ENCODE assay signal across 8 mouse cellular contexts in the genomic region with DNA sequence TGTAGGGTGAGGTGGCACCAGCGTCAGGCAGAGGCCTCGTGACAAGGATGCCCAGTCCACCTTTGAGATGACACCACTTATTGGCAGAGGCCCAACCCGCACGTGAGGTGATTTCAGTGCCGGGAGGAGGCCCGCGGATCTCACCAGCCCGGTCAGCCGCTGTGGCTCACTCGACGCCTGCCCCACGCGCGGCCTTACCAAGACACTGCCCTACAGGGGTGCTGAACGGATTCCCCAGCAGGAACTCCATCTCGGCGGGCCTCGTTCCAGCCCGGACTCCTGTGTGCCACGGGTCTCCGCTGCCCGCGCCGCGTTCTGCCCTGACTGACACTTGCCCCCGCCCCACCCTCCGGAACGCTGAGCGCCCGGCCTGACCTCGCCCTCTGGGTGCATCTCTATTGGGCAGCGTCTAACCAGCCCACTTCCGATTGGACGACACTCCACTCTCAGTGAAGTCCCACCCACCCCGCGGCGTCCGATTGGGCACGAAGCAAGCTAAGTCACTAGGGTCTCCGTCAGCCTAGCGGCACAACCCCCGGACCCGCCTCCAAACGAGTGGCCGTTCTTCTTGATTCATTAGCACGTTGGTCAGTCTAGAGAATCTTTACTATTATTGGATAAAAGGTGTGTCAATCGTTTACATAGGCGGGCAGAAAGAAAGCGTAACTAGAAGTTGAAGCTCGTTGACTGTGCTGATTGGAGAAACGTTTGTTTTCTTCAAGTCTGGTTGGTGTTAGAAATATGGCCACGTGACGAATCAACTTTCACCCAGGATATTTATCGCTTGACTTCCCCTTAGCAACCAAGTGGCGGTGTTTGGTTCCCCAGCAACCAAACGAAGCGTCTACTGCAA. TPM values are rescaled to one million over a fixed set of nuclear protein-coding genes. Genes with fewer than 3 reads are reported as not detected.
DNase-seq lines count a peak whose midpoint lies in the region; ATAC-seq and TF ChIP-seq lines count a peak whose summit lies in the region.

A gene (minus strand): TSS at position 347 of the 853 bp plus-strand sequence.
A gene (plus strand): TSS at position 771 of the 853 bp plus-strand sequence.

- TF ChIP-seq CTCF in G1E (IDR thresholded peaks at IDR 0.05; ENCODE audit: low read depth, low read length): no peak
- TF ChIP-seq CTCF in layer of hippocampus, adult 2 months (conservative IDR thresholded peaks at IDR 0.05): no peak
- TF ChIP-seq CTCF in lung, embryonic 14.5 days (IDR thresholded peaks at IDR 0.05; ENCODE audit: low read depth): no peak
- no peak for TF ChIP-seq CTCF in olfactory bulb, adult 2 months (IDR thresholded peaks at IDR 0.05; ENCODE audit: insufficient read depth, low read depth, low read length)
- TF ChIP-seq CTCF in thymus, adult 2 months (IDR thresholded peaks at IDR 0.05; ENCODE audit: borderline replicate concordance, control insufficient read depth, extremely low read depth, insufficient read depth, low read length, poor library complexity): 0 out of 2 replicates have a peak, but pooled peaks have one; percentile 50

- peak; percentile 63; the same call in 1 of the 2 replicates for TF ChIP-seq POLR2A in olfactory bulb, adult 2 months (IDR thresholded peaks at IDR 0.05; ENCODE audit: insufficient read depth, low read depth, low read length)
- peak; percentile 40; the same call in 1 of the 2 replicates for TF ChIP-seq POLR2A in thymus, adult 2 months (IDR thresholded peaks at IDR 0.05; ENCODE audit: control insufficient read depth, extremely low read depth, insufficient read depth, low read length, poor library complexity)

- ATAC-seq in G1E (ENCODE audit: extremely low read depth, insufficient number of reproducible peaks, low FRiP score, poor library complexity, severe bottlenecking): peak; percentile 98
- ATAC-seq in forebrain, embryonic 16.5 days: peak; percentile 100
- peak; percentile 100 for ATAC-seq in lung, embryonic 14.5 days (ENCODE audit: insufficient read depth)

- peak within 1 kb of the TSS; percentile 91 for H3K4me3 ChIP-seq in G1E (ENCODE audit: low read depth, low read length)
- H3K4me3 ChIP-seq in forebrain, embryonic 16.5 days (replicated peaks; ENCODE audit: low read length): peak within 1 kb of the TSS; percentile 85
- peak within 1 kb of the TSS; percentile 78 for H3K4me3 ChIP-seq in layer of hippocampus, adult 2 months
- peak within 1 kb of the TSS; percentile 64 for H3K4me3 ChIP-seq in lung, embryonic 14.5 days (ENCODE audit: low read depth, low read length)
- H3K4me3 ChIP-seq in olfactory bulb, adult 2 months (ENCODE audit: insufficient read depth, low read depth, low read length): peak within 1 kb of the TSS; percentile 84
- H3K4me3 ChIP-seq in thymus, adult 2 months (ENCODE audit: control insufficient read depth, insufficient read depth, low read length): peak within 1 kb of the TSS; percentile 63

- DNase-seq in G1E (ENCODE audit: low spot score): peak; percentile 97
- peak; percentile 97 to 100 for DNase-seq in cerebellum, adult 18-20 months
- peak; percentile 93 to 95 for DNase-seq in heart, postnatal 36 days
- peak; percentile 98 to 100 for DNase-seq in layer of hippocampus, adult 2 months (ENCODE audit: low spot score in 2 of 2)
- peak; percentile 100 for DNase-seq in lung, embryonic 14.5 days
- DNase-seq in thymus, adult 2 months: peak; percentile 98

- peaks cover 2% of the 10 kb centered on the region; the same call in 1 of the 2 replicates for H3K27me3 ChIP-seq in G1E (ENCODE audit: insufficient read depth, low read length)
- H3K27me3 ChIP-seq in forebrain, embryonic 16.5 days (replicated peaks; ENCODE audit: control insufficient read depth, insufficient read depth, low read length): no peaks in the 10 kb centered on the region
- no peaks in the 10 kb centered on the region for H3K27me3 ChIP-seq in lung, embryonic 14.5 days (ENCODE audit: insufficient read depth, low read length)
- no peaks in the 10 kb centered on the region for H3K27me3 ChIP-seq in thymus, adult 2 months (ENCODE audit: control insufficient read depth, insufficient read depth, low read length)

- H3K9ac ChIP-seq in forebrain, embryonic 16.5 days (replicated peaks; ENCODE audit: low read depth, low read length): peak within 1 kb of the TSS; percentile 71
- peak within 1 kb of the TSS; percentile 68 for H3K9ac ChIP-seq in lung, embryonic 14.5 days

- H3K36me3 ChIP-seq in G1E (replicated peaks): peaks cover 4% of the 10 kb centered on the region
- H3K36me3 ChIP-seq in forebrain, embryonic 16.5 days (ENCODE audit: control insufficient read depth, insufficient read depth): no peaks in the 10 kb centered on the region
- H3K36me3 ChIP-seq in lung, embryonic 14.5 days (ENCODE audit: insufficient read depth): no peaks in the 10 kb centered on the region
- H3K36me3 ChIP-seq in thymus, adult 2 months (ENCODE audit: control insufficient read depth, insufficient read depth, low read length): no peaks in the 10 kb centered on the region

- peak within 1 kb of the TSS; percentile 59 for H3K27ac ChIP-seq in forebrain, embryonic 16.5 days (ENCODE audit: low read length)
- H3K27ac ChIP-seq in layer of hippocampus, adult 2 months: peak within 1 kb of the TSS; percentile 91
- peak within 1 kb of the TSS; percentile 51; the same call in 1 of the 2 replicates for H3K27ac ChIP-seq in lung, embryonic 14.5 days (ENCODE audit: low read depth)
- H3K27ac ChIP-seq in olfactory bulb, adult 2 months (ENCODE audit: insufficient read depth, low read depth, low read length): peak within 1 kb of the TSS; percentile 80
- H3K27ac ChIP-seq in thymus, adult 2 months (ENCODE audit: control insufficient read depth, insufficient read depth, low read length): peak within 1 kb of the TSS; percentile 1; the same call in 1 of the 2 replicates

- peak within 1 kb of the TSS; percentile 62 for H3K4me2 ChIP-seq in forebrain, embryonic 16.5 days (ENCODE audit: low read length)
- H3K4me2 ChIP-seq in lung, embryonic 14.5 days: peak within 1 kb of the TSS; percentile 76

- WGBS in forebrain, embryonic 16.5 days: under 1% methylated on average over 57 of the region's 57 CpGs
- under 1% methylated on average over 54 of the region's 57 CpGs for WGBS in lung, embryonic 14.5 days
- under 1% methylated on average over 57 of the region's 57 CpGs for WGBS in olfactory bulb, adult 2 months
- under 1% methylated on average over 57 of the region's 57 CpGs for WGBS in thymus, adult 2 months

- intact Hi-C loops in heart, postnatal 36 days (cut with DNase I): loop anchor here (2.0 to 5.0 kb wide), 4 partner anchors 35 to 245 kb away; a partner anchor contains a TSS

- no peaks in the 10 kb centered on the region for H3K9me3 ChIP-seq in G1E (replicated peaks)
- H3K9me3 ChIP-seq in forebrain, embryonic 16.5 days (ENCODE audit: control insufficient read depth, low read length): no peaks in the 10 kb centered on the region
- H3K9me3 ChIP-seq in lung, embryonic 14.5 days (ENCODE audit: low read depth, low read length): no peaks in the 10 kb centered on the region

- peaks cover 32% of the 10 kb centered on the region for H3K4me1 ChIP-seq in G1E (ENCODE audit: insufficient read depth, low read depth, low read length)
- peaks cover 16% of the 10 kb centered on the region for H3K4me1 ChIP-seq in forebrain, embryonic 16.5 days (replicated peaks; ENCODE audit: control insufficient read depth, insufficient read depth, low read length)
- H3K4me1 ChIP-seq in lung, embryonic 14.5 days (ENCODE audit: insufficient read depth): peaks cover 8% of the 10 kb centered on the region
- H3K4me1 ChIP-seq in olfactory bulb, adult 2 months (ENCODE audit: control insufficient read depth, insufficient read depth, low read length): peaks cover 5% of the 10 kb centered on the region
- peaks cover 7% of the 10 kb centered on the region for H3K4me1 ChIP-seq in thymus, adult 2 months (replicated peaks; ENCODE audit: control insufficient read depth, insufficient read depth, low read length)

RNA-seq across cellular contexts. Expression of the first gene that starts in this region (rescaled TPM):
- total RNA-seq in G1E (2014; fragmentation: Nextera tagmentation): 20.4 and 24.8 TPM in 2 replicates
- total RNA-seq in G1E (2017): 7.8 and 8.1 TPM in 2 replicates
- polyA plus RNA-seq in G1E (2012): 19.0 and 20.9 TPM in 2 replicates
- polyA plus RNA-seq in forebrain, embryonic 16.5 days (2015; fragmentation: Nextera tagmentation; extraction: Ambion mirVana): 56.5 and 62.0 TPM in 2 replicates
- total RNA-seq in heart, postnatal 36 days (2021): 100 to 1,000 TPM; 101 to 113 TPM
- total RNA-seq in layer of hippocampus, adult 2 months (2021): 100 to 1,000 TPM; 180 to 189 TPM
- 19.8 and 20.6 TPM in 2 replicates for polyA plus RNA-seq in lung, embryonic 14.5 days (2014; fragmentation: Nextera tagmentation; extraction: Ambion mirVana)
- 119 TPM in 1 of 2 replicates, not detected in the other for polyA plus RNA-seq in olfactory bulb, adult 2 months (2012; ENCODE audit: insufficient read depth, insufficient read length, low replicate concordance, missing spikeins)
- 85.1 and 99.5 TPM in 2 replicates for polyA plus RNA-seq in thymus, adult 2 months (2012; rRNA removed)

RNA-seq across cellular contexts. Expression of the second gene that starts in this region (rescaled TPM):
- total RNA-seq in G1E (2014; fragmentation: Nextera tagmentation) (1.1 TPM in 1 of 2 replicates, not detected in the other), G1E (2017) (0.99 and 1.4 TPM in 2 replicates)
- 0.07 TPM in 2 replicates for polyA plus RNA-seq in G1E (2012)
- 4.6 and 4.7 TPM in 2 replicates for polyA plus RNA-seq in forebrain, embryonic 16.5 days (2015; fragmentation: Nextera tagmentation; extraction: Ambion mirVana)
- total RNA-seq in heart, postnatal 36 days (2021): 1 to 10 TPM; 2.4 to 2.5 TPM
- total RNA-seq in layer of hippocampus, adult 2 months (2021): 1 to 10 TPM; 6.4 to 8.0 TPM
- polyA plus RNA-seq in lung, embryonic 14.5 days (2014; fragmentation: Nextera tagmentation; extraction: Ambion mirVana): 2.8 and 3.4 TPM in 2 replicates
- polyA plus RNA-seq in olfactory bulb, adult 2 months (2012; ENCODE audit: insufficient read depth, insufficient read length, low replicate concordance, missing spikeins): not detected in 2 replicates
- 2.8 and 5.2 TPM in 2 replicates for polyA plus RNA-seq in thymus, adult 2 months (2012; rRNA removed)

Comparison
In these comparisons a context has a peak if more than half of its experiments do, and no peak if none do; other contexts are left out.
1. Peak in every context shown above with its lines: DNase-seq, ATAC-seq, H3K4me3 ChIP-seq and H3K27ac ChIP-seq.
2. H3K27ac ChIP-seq: peak in every context shown above with its lines; median percentile 91 in layer of hippocampus, adult 2 months; 80 in olfactory bulb, adult 2 months; 59 in forebrain, embryonic 16.5 days; 51 in lung, embryonic 14.5 days; 1 in thymus, adult 2 months.